Mouse (Mus musculus): Measurements from ENCODE around the gene Nfkbiz.

The Nfkbiz gene

DNA sequence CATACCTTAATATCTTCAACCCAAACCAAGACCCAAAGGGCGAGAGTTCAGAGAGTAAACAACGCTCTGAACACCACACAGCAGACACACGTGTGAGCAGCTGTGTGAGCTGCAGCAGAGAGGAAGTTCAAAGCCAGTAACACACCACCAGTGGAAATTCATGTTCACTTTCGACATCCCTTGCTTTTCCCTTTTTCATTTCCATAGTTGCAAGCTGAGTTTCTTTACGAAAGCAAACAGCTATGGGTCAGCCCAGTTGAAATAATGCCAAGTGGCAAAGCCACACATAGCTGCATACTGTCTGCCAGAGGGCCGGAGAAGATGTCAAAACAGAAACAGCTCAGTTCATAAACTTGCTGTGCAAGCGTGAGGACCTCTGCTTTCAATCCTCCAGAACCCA is 39.9 kb downstream of the Nfkbiz start:
- DNase-seq, result no peak

DNA sequence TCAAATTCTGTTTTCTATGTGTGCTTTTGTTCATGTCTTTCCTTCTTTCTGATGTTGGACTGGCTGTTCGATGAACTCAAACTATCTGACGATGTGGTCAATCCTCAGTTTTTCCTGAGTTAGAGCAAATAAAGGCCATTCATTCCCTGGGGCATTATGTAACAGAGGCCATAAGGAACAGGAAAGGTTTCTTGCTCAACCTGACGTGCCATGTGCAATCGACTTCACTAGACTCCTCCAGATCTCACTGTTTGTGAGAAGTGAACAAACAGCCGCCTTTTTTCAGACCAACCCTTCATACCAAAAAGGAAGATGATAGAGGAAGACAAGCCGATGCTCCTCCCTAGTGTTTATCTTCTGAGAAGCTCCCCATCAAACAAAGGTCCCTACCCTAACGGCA is 48.4 kb downstream of the Nfkbiz start:
- no peak for DNase-seq

DNA sequence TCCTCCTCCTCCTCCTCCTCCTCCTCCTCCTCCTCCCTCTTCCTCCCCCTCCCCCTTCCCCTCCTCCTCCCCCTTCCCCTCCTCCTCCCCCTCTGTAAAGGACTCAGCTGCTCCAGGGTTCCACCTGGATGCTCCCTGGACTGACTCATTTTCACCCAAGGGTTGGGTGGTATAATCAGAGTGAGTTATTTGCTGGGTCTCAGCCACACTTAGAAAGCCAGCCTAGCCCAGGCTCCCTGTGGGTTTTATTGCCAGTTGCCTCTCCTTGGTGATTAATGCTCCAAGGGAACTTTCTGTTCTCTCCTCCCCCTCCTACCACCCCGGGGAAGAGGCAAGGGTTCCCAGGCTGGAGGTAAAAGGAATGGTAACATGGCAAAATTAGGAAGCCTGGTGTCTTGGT is 49.4 kb downstream of the Nfkbiz start:
- no peak for DNase-seq

DNA sequence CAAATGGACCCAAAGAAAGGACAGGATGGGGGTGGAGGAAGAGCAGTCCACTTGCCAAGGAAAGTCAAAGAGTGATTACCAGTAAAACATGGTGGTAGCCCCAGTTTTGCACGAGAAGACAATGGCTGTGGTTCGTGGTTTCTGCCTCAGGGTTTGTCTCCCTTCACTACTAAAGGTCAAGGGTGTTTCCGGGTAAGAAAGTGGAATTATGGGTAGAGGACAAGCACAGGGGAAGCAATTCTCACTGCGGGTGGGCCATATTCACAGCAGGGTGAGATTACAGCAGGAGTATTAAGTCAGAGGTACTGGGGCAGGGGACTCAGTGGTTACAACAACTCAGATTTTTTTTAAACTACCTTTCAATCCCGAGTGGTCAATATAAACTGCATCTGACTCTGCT is 50.0 kb downstream of the Nfkbiz start:
- no peak for DNase-seq

DNA sequence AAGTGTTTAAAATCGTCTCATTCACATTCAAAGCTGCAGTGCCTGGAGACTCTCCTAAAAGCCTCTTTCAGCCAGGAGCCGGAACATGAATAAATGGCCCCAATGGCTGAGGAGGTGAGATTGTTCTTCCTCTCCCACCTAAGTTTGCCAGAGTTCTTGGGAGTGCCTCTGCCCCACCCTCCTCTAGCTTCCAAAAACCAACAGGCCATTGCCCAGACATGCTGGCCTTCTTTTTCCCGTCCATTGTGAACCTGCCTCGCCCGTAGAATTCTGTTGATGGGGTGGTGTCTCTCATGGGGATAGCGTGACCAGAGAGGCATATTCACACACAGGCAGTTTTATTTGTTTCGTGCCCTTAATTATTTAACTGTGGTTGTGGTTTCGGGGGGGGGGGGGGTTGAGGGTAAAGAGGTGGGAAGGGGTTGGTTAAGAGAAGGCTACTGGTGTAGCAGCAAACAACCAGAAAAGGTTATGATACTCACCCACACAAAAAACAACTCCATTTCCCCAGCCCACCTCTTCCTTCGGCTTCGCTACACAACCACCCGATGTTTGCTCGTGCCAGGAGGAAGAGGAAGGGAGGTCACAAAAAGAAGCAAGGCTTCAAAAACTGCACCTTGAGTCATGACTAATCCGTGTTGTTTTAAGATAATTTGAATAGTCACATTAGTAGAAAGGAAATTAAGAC is 51.2 kb downstream of the Nfkbiz start:
- DNase-seq, result no peak

DNA sequence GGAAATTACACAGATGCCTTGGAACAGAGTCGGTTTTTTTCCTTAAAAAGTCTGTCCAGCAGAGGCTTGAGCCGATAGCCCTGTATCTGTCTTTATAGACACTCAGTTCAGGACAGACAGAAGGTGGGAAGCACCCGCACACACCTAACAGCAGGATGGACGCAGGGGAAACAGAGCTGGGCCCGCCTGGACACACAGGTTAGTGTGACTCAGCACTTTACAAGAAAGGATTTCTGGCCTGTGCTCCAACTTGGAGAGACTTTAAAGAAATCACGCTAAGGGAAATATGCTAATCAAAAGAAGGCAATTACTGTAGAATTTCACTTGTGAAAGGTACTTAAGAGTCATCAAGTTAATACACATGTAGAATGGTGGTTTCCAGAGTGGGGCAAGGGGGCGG is 54.3 kb downstream of the Nfkbiz start:
- DNase-seq, result no peak

DNA sequence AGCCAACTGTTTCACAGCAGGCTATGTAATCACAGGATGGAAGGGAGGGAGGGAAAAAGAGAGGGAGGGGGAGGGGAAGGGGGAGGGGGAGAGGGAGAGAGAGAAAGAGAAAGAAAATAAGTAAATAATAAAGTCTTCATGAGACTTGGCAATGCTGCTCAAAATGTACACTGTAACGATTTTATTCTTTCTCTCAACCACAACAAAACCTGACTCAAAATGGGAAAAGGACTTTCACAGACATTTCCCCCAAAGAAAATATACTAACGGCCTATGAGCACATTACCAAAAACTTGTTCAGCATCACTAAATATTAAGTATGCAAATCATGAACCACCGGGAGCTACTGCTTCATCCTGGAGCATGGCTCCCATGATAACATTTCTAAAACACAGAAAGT is 54.8 kb downstream of the Nfkbiz start:
- DNase-seq, result no peak

DNA sequence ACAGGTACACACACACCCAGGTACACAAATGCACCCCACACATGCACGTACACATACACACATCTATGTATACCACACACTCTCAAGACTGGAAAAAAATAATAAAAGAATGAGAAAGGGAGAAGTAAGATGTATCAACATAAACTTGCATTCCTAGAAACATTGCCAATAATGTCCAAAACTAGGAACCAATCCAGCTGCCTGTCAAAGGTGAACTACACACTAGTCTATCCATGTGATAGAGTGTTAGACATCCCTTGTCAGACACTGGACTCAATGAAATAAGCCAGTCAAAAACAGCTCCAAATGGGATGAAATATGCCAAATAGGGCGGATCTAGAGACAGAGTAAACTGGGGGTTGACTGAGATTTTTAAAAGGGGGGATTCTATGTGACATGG is 55.8 kb downstream of the Nfkbiz start:
- no peak for DNase-seq

DNA sequence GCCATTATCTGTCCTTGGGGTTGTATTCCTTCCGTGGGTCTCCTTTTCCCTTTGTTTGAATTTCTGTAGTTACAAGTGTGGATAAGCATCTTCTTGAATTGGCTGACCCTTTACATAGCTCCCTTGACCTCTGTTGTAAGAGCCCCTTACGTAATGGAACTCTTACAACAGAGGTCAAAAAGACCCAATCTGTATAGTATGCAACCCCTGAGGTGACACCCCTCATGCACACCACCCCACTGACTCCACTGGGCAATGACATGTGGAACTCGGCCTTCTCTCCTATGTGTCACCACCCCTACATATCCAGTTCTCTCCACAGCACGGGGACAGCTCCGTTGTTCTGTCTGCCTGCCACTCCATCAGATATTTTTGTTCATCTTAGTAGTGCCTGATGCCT is 56.9 kb downstream of the Nfkbiz start:
- DNase-seq, result no peak

DNA sequence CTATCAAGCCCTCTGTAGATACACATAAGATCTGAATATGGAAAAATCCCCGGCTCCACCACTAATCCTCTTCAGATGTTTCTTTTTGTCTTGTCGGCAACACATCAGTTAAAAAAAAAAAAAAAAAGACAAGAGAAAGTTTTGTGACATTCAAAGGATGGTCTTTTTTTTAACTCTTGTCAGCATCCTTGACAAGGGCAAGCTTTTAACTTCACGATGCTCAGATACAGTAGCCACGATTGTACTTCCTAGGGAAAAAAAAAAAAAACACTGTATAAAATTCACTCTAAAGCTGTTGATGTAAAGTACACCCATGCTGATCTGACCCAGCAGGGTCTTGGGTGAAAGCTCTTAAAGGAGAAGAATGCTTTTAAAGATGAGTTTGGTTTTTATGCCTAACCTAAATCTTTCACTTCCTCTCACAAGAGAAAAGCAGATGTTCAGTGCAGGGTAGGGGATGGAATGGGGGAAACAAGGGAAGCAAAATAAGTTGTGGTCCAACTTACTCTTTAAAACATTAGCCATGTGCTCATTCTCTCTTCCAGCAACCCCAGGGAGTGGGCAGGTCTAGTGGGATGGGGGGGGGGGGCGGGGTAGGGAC is 57.6 kb downstream of the Nfkbiz start:
- no peak for DNase-seq

DNA sequence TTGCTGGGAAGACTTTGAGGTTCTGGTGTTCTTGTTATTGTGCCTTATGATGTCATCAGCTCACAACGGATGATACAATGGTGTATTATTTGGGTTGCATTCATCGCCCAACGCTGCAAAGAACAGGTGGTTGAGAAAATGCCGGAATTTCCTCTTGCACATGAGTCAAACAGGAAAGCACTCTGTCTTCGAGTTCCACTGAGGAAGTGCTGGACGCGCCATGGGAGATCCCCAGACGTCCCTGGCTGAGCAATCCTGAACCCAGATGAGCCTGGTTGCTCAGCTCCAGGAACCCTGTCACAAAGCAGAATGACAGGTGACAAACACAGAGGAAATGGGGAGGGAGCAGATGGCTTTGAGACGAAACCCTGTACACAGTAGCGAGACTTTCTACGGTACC is 62.4 kb downstream of the Nfkbiz start:
- no peak for DNase-seq

DNA sequence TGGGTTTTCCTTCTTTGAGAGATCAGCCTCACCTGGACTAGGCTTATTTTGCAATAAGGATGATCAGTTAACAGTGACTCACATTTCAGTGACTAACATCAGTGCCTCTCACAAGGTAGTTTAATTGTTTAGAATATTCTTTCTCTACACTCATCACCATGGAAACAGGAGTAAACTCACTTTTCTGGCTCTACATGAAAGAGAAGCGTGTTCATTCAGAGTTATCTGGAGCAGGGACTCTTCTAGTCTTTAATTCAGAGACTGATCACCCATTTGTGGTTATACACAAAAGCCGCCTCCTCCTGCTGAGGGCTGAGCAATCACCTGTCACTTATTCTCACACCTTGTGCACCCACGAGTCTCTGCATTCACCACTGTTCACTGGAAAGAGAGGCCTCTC is 68.5 kb downstream of the Nfkbiz start:
- DNase-seq, result no peak

All from right cerebral cortex, adult 18-20 months (tissue).